30 mouse cellular contexts compared by ENCODE assay signal in genomic region chr13:110039170-110039569, GRCm38 (mm10).
DNase-seq lines count a peak whose midpoint lies in the region; ATAC-seq and TF ChIP-seq lines count a peak whose summit lies in the region.
"Had no signal": no experiment of that assay in that cellular context is flagged by ENCODE, and none has a peak within 500 bp of the region (broad histone marks: within the 10 kb centered on the region; RNA-seq: fewer than 3 reads in every experiment).

No protein-coding gene starts in this region.

- no peaks in the 10 kb centered on the region for H3K36me3 ChIP-seq in testis, adult 2 months (ENCODE audit: control insufficient read depth, insufficient read depth, low read length)
- no peaks in the 10 kb centered on the region for H3K36me3 ChIP-seq in stomach, postnatal 0 days (ENCODE audit: control insufficient read depth, insufficient read depth, low read length)
- H3K36me3 ChIP-seq in kidney, embryonic 15.5 days, result no peaks in the 10 kb centered on the region
- H3K36me3 ChIP-seq in lung, postnatal 0 days (ENCODE audit: insufficient read depth, low read length), result no peaks in the 10 kb centered on the region
- H3K36me3 ChIP-seq in midbrain, embryonic 16.5 days (ENCODE audit: control insufficient read depth, insufficient read depth, low read length), result no peaks in the 10 kb centered on the region
- H3K36me3 ChIP-seq: G1E; heart, embryonic 12.5 days; limb, embryonic 12.5 days; liver, embryonic 15.5 days; midbrain, embryonic 13.5 days; neural tube, embryonic 13.5 days had no signal

- no peak overlapping the region for H3K27ac ChIP-seq in testis, adult 2 months (ENCODE audit: control insufficient read depth, insufficient read depth, low read depth, low read length)
- H3K27ac ChIP-seq in stomach, postnatal 0 days (replicated peaks), result no peak overlapping the region
- no peak overlapping the region for H3K27ac ChIP-seq in kidney, embryonic 15.5 days
- no peak overlapping the region for H3K27ac ChIP-seq in lung, postnatal 0 days (ENCODE audit: low read length)
- H3K27ac ChIP-seq in midbrain, embryonic 16.5 days (ENCODE audit: low read length), result no peak overlapping the region
- H3K27ac ChIP-seq: forebrain, embryonic 13.5 days; heart, adult 2 months; hindbrain, postnatal 0 days; layer of hippocampus, adult 2 months; left cerebral cortex, adult 2 months; limb, embryonic 12.5 days; liver, embryonic 15.5 days; midbrain, embryonic 13.5 days; neural tube, embryonic 13.5 days had no signal

- no peak for DNase-seq in testis, postnatal 14 days (ENCODE audit: low spot score)
- DNase-seq in stomach, postnatal 0 days (ENCODE audit: low spot score), result no peak
- no peak for DNase-seq in lung, postnatal 0 days (ENCODE audit: low spot score)
- DNase-seq: adrenal gland, adult 2 months; adrenal gland, postnatal 36 days; cerebellum, adult 18-20 months; cerebellum, postnatal 14 days; gastrocnemius, postnatal 14 days; heart, adult 2 months; kidney, adult 11 months; kidney, postnatal 36 days; thymus, postnatal 4 days had no signal

- no peak for TF ChIP-seq CTCF in testis, adult 2 months (IDR thresholded peaks at IDR 0.05; ENCODE audit: control insufficient read depth, insufficient read depth, insufficient replicate concordance, low read depth, low read length)
- 0 out of 2 replicates have a peak, but pooled peaks have one; percentile 5 for TF ChIP-seq CTCF in stomach, postnatal 0 days (IDR thresholded peaks at IDR 0.05; ENCODE audit: low read depth)
- no peak for TF ChIP-seq CTCF in lung, postnatal 0 days (IDR thresholded peaks at IDR 0.05)

- H3K4me3 ChIP-seq in testis, adult 2 months (ENCODE audit: control insufficient read depth, low read depth, low read length), result peak overlapping the region; percentile 63; the same call in 1 of the 2 replicates
- H3K4me3 ChIP-seq in stomach, postnatal 0 days (ENCODE audit: low read depth, low read length), result no peak overlapping the region
- H3K4me3 ChIP-seq in kidney, embryonic 15.5 days (replicated peaks), result no peak overlapping the region
- H3K4me3 ChIP-seq in lung, postnatal 0 days (ENCODE audit: low read depth, low read length), result no peak overlapping the region
- H3K4me3 ChIP-seq in midbrain, embryonic 16.5 days (ENCODE audit: low read depth, low read length), result no peak overlapping the region
- H3K4me3 ChIP-seq: forebrain, embryonic 13.5 days; heart, adult 2 months; heart, embryonic 12.5 days; layer of hippocampus, adult 2 months; left cerebral cortex, adult 2 months; limb, embryonic 12.5 days; liver, embryonic 15.5 days; megakaryocyte, embryonic 14.5 days; midbrain, embryonic 13.5 days; neural tube, embryonic 13.5 days had no signal

- WGBS in stomach, postnatal 0 days, result 64% methylated on average over 9 of the region's 9 CpGs
- 71% methylated on average over 9 of the region's 9 CpGs for WGBS in kidney, embryonic 15.5 days
- 51% methylated on average over 9 of the region's 9 CpGs for WGBS in lung, postnatal 0 days
- 87% methylated on average over 9 of the region's 9 CpGs for whole genome bisulfite sequencing in midbrain, embryonic 16.5 days

- TF ChIP-seq POLR2A in testis, adult 2 months (IDR thresholded peaks at IDR 0.05; ENCODE audit: control insufficient read depth, low read depth, low read length), result no peak

- no peaks in the 10 kb centered on the region for H3K9me3 ChIP-seq in stomach, postnatal 0 days (ENCODE audit: control insufficient read depth, low read length)
- no peaks in the 10 kb centered on the region for H3K9me3 ChIP-seq in kidney, embryonic 15.5 days (replicated peaks)
- H3K9me3 ChIP-seq in lung, postnatal 0 days (ENCODE audit: low read length), result no peaks in the 10 kb centered on the region
- no peaks in the 10 kb centered on the region for H3K9me3 ChIP-seq in midbrain, embryonic 16.5 days (replicated peaks; ENCODE audit: control insufficient read depth, low read length, poor library complexity, severe bottlenecking)
- H3K9me3 ChIP-seq: forebrain, embryonic 13.5 days; G1E; heart, embryonic 12.5 days; limb, embryonic 12.5 days; liver, embryonic 15.5 days; megakaryocyte, embryonic 14.5 days; midbrain, embryonic 13.5 days; neural tube, embryonic 13.5 days had no signal

- peak; percentile 62 for ATAC-seq in granulocyte monocyte progenitor cell, adult 5-6 weeks (replicated peaks; ENCODE audit: poor library complexity, severe bottlenecking)
- ATAC-seq in megakaryocyte-erythroid progenitor cell, adult 5-6 weeks (replicated peaks; ENCODE audit: low FRiP score, low TSS enrichment, poor library complexity, severe bottlenecking), result 0 out of 2 replicates have a peak, but pooled peaks have one; percentile 52
- ATAC-seq in stomach, postnatal 0 days (ENCODE audit: low FRiP score, low TSS enrichment), result no peak
- ATAC-seq in kidney, embryonic 15.5 days (replicated peaks; ENCODE audit: low FRiP score), result no peak
- no peak for ATAC-seq in lung, postnatal 0 days
- no peak for ATAC-seq in midbrain, embryonic 16.5 days

- peaks cover 6% of the 10 kb centered on the region for H3K4me1 ChIP-seq in testis, adult 2 months (ENCODE audit: control insufficient read depth, insufficient read depth, low read length)
- no peaks in the 10 kb centered on the region for H3K4me1 ChIP-seq in stomach, postnatal 0 days (replicated peaks; ENCODE audit: control insufficient read depth, insufficient read depth)
- H3K4me1 ChIP-seq in kidney, embryonic 15.5 days, result no peaks in the 10 kb centered on the region
- H3K4me1 ChIP-seq in lung, postnatal 0 days (ENCODE audit: insufficient read depth, low read depth, low read length), result no peaks in the 10 kb centered on the region
- no peaks in the 10 kb centered on the region for H3K4me1 ChIP-seq in midbrain, embryonic 16.5 days (ENCODE audit: control insufficient read depth, insufficient read depth, low read length)
- H3K4me1 ChIP-seq: forebrain, embryonic 13.5 days; liver, embryonic 15.5 days; megakaryocyte, embryonic 14.5 days; midbrain, embryonic 13.5 days; neural tube, embryonic 13.5 days had no signal

- H3K27me3 ChIP-seq in testis, adult 2 months (ENCODE audit: control insufficient read depth, insufficient read depth, low read length), result no peaks in the 10 kb centered on the region
- H3K27me3 ChIP-seq in stomach, postnatal 0 days (ENCODE audit: control insufficient read depth, insufficient read depth, low read length), result no peaks in the 10 kb centered on the region
- H3K27me3 ChIP-seq in kidney, embryonic 15.5 days, result no peaks in the 10 kb centered on the region
- H3K27me3 ChIP-seq in lung, postnatal 0 days (replicated peaks; ENCODE audit: insufficient read depth, low read length), result no peaks in the 10 kb centered on the region
- H3K27me3 ChIP-seq in midbrain, embryonic 16.5 days (ENCODE audit: control insufficient read depth, insufficient read depth, low read depth, low read length), result no peaks in the 10 kb centered on the region
- H3K27me3 ChIP-seq: CH12.LX; forebrain, embryonic 13.5 days; heart, embryonic 12.5 days; limb, embryonic 12.5 days; liver, embryonic 15.5 days; midbrain, embryonic 13.5 days; neural tube, embryonic 13.5 days had no signal

- H3K9ac ChIP-seq in stomach, postnatal 0 days (ENCODE audit: low read length), result no peak overlapping the region
- H3K9ac ChIP-seq in kidney, embryonic 15.5 days, result no peak overlapping the region
- no peak overlapping the region for H3K9ac ChIP-seq in lung, postnatal 0 days (replicated peaks; ENCODE audit: low read depth)
- H3K9ac ChIP-seq in midbrain, embryonic 16.5 days (ENCODE audit: low read depth, low read length), result no peak overlapping the region
- H3K9ac ChIP-seq: forebrain, embryonic 13.5 days; heart, embryonic 12.5 days; limb, embryonic 12.5 days; liver, embryonic 15.5 days; lung, embryonic 14.5 days; midbrain, embryonic 13.5 days; neural tube, embryonic 13.5 days had no signal

- no peak for TF ChIP-seq EP300 in stomach, postnatal 0 days (optimal IDR thresholded peaks at IDR 0.05)
- no peak for TF ChIP-seq EP300 in lung, postnatal 0 days (IDR thresholded peaks at IDR 0.05)

- H3K4me2 ChIP-seq in stomach, postnatal 0 days (replicated peaks; ENCODE audit: low read depth), result no peak overlapping the region
- no peak overlapping the region for H3K4me2 ChIP-seq in kidney, embryonic 15.5 days
- no peak overlapping the region for H3K4me2 ChIP-seq in lung, postnatal 0 days (replicated peaks; ENCODE audit: low read depth, low read length)
- H3K4me2 ChIP-seq in midbrain, embryonic 16.5 days (ENCODE audit: low read length), result no peak overlapping the region
- H3K4me2 ChIP-seq: forebrain, embryonic 13.5 days; heart, embryonic 12.5 days; limb, embryonic 12.5 days; liver, embryonic 15.5 days; lung, embryonic 14.5 days; midbrain, embryonic 13.5 days; neural tube, embryonic 13.5 days had no signal

Comparison
In these comparisons a context has a peak if more than half of its experiments do, and no peak if none do; other contexts are left out.
1. ATAC-seq: peak in granulocyte monocyte progenitor cell, adult 5-6 weeks (single experiment) and megakaryocyte-erythroid progenitor cell, adult 5-6 weeks (single experiment); none in stomach, postnatal 0 days (single experiment), kidney, embryonic 15.5 days (single experiment), lung, postnatal 0 days (single experiment) and midbrain, embryonic 16.5 days (single experiment).